Mouse (Mus musculus) ovary, adult 10 weeks (tissue): ENCODE measurements around the gene Naa15. TPM values are rescaled to one million over a fixed set of nuclear protein-coding genes. Genes with fewer than 3 reads are reported as not detected.

Experiments
- polyA plus RNA-seq: library from polyadenylated mRNA; stranded (reverse); fragments of 350-450 nt; fragmentation: Illumina TruSeq; extraction: RNeasy Lipid Tissue Mini Kit (QIAGEN cat#74804); gene quantifications from one replicate; pipeline ENCODE4 v1.2.3, GENCODE M21; 2014

Naa15 gene
- polyA plus RNA-seq, result 373 TPM

DNA sequence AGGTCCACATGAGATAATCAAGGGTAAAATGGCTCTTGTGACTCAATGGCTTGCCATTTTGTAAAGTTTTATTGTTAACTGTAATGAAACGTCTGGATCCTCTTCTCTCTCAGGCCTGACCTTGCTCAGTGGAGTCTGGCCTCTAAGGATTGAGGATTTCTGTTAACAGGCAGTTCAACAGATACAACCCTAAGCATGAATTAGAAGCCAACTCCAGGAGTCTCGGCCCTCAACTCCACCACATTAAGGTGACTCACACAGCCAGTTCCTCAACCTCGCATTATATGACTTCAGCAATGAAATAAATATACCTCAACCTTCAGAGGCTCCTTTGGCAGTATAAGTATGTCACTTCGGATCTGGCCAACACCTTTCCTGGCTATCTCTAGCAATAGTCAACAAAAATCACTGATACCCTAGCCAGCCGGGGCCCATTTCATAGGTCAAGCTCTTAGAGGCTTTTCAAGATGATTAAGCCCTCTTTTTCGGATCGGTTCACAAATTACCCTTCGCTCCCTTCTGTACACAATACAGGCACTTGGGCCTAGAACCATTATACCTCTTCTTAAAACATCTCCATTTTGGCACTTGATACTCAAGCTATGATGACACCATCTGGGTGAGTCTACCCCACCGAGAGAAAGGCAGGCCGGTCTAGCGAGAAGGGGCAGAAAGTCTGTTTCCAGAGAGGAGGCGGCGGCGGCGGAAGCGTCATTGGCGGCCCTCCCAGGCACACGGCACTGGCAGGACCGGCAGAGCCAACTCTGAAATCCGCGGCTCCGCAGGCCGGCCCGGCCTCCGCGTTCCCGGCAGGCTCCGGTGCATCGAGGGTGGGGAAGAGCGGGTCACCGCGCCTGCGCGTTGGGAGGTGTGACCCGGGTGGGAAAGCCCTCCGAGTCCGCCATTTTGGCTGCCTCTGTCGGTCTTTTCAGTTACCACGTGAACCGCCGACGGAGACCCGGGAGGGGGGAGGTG is at the start of gene Naa15:
Naa15 (plus strand) TSS at position 51 of the 975 bp plus-strand sequence.

DNA sequence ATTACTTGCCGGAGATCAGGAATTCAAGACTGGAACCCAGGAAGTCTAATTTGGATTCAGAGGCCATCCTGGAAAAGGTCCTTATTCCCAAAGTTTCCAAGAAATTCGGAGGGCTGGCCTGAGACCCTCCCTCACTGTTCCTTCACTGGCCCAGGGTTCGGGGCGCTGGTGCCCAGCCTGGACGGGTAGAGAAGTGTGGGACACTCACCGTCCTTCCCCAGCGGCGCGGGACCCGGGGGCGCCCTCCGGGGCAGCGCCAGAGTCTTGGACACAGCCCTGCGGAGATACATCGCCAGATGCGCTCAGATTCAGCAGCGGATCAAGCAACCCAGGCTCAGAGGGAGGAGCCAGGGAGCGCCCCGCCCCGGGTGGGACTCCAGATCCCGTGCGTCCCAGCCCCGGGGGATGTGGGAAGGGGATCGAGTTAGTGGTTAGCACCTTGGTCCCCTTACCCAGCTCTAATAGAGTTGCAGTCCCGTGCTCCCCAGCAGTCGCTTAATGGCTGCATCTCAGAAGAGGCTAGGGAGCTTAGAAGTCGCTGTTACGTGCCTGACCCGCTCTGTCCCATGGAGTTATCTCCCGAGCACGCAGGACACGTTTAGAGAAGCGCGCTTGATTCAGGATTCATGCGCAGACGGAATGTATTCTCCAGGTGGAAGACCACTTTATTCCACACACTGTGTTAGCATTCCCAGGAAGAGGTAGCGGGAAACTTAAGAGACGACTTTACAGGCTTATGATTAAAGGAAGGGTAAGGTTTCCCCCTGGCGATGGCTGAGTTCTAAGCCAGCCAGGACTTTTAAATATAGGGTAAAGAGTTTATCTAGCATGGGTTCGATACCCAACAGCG is 18.5 kb upstream of the Naa15 start, which contains the start of gene Mgarp:
Mgarp (minus strand) TSS at position 520 of the 850 bp plus-strand sequence.

DNA sequence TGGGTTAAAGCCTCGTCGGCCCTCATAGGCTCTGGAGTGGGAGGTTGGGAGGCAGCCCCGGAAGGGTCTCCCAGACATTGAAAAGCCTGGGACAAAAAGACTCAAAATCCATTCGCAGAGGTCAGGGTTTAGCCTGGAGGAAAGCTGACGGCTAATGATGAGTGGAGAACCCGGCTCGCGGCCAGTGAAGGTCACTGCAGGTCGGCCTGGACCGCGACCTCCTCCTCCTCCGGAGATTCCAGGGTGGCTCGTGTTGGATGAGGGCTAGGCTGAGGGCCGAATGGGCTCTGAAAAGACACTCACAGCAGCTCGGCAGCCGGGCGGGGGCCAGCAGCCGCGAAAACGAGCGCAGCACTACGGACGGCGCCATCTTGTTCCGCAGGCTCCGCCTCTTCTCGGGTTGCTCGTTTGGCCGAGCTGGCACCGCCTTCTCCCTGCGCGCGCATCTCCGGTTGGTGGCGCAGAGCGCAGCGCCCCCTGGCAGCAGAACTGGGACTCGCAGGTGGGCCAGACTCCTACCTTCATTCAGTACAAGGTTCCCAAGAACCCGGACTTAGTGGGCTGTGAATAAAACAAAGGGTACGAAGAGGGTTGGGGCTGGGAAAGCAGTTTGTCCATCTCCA is 6.3 kb upstream of the Naa15 start, which contains the start of gene Ndufc1:
Ndufc1 (minus strand) TSS at position 428 of the 623 bp plus-strand sequence.

DNA sequence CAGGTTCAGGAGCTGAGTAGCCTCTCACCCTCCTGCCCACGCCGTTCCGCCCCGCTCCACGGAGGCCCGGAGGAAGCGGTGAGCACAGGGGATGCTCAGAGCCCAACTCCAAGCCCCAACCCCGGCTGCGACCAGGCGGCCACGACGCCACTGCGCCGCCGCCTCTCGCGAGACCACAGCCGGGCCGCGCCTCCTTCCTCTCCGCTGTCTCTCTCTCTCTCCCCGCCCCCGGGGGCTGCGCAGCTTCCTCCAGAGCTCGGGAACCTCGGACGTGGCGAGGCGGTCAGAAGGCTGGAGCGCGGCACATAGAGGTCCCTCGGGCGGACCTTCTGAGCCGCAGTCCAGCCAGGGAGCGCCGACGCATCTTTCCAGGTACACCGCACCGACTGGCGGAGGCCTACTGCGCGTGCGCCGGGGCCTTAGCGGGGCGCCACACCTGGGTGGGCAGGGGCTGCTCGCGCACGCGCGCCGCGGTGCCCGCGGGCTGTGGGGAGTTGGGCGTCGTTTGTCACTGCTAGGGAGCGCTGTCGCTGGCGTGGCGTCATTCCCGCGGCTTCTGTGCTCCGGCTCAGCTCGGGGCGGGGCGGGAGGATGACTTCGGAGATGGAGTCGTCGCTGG is 68.9 kb downstream of the Naa15 start, which contains the start of gene Rab33b:
Rab33b (plus strand) TSS at position 180 of the 619 bp plus-strand sequence.

Other genes starting within 250 kb of the Naa15 start
- 17.2 TPM for gene Noct, start 190.7 kb upstream of the Naa15 start, polyA plus RNA-seq
- gene Elf2, start 74.5 kb upstream of the Naa15 start, polyA plus RNA-seq, result 91.3 TPM
- gene Mgarp, start 18.4 kb upstream of the Naa15 start, polyA plus RNA-seq, result 765 TPM
- gene Ndufc1, start 6.2 kb upstream of the Naa15 start, polyA plus RNA-seq, result 382 TPM
- gene Rab33b, start 68.8 kb downstream of the Naa15 start, polyA plus RNA-seq, result 40.2 TPM
- gene Setd7, start 145.7 kb downstream of the Naa15 start, polyA plus RNA-seq, result 69.8 TPM
- gene Mgst2, start 245.2 kb downstream of the Naa15 start, polyA plus RNA-seq, result 9.2 TPM